Mouse (Mus musculus) myocyte (in vitro differentiated cells): Measurements from ENCODE around the gene Vps13d.

ENCODE experiments used
- E2F4 ChIP-seq: IDR thresholded peaks from one replicate; pipeline ENCODE4 v1.6.1; 2011; ENCODE audit warnings: mild to moderate bottlenecking, control low read depth, moderate library complexity; ENCODE audit not compliant: insufficient read depth
- MAX ChIP-seq: IDR thresholded peaks from one replicate; pipeline ENCODE4 v1.6.1; 2011; ENCODE audit warnings: low read depth, mild to moderate bottlenecking, control low read depth
- MYOG ChIP-seq, 3 experiments: IDR thresholded peaks; one replicate each; pipeline ENCODE4 v1.6.1; 2011; ENCODE audit warnings: control low read depth in 2 of 3, low read depth in 2 of 3, mild to moderate bottlenecking in 2 of 3; ENCODE audit not compliant: insufficient read length in 2 of 3, control insufficient read depth in 1 of 3, insufficient read depth in 1 of 3
- POLR2A ChIP-seq: IDR thresholded peaks from one replicate; pipeline ENCODE4 v1.6.1; 2011; ENCODE audit warnings: low read depth, mild to moderate bottlenecking, control low read depth, moderate library complexity; ENCODE audit not compliant: insufficient read length
- POLR2AphosphoS2 ChIP-seq: IDR thresholded peaks from one replicate; pipeline ENCODE4 v1.6.1; 2011; ENCODE audit warnings: low read depth, control low read depth; ENCODE audit not compliant: insufficient read length
- TCF12 ChIP-seq: IDR thresholded peaks from one replicate; pipeline ENCODE4 v1.6.1; 2011; ENCODE audit warnings: mild to moderate bottlenecking, control low read depth; ENCODE audit not compliant: poor library complexity, insufficient read depth, severe bottlenecking
- USF1 ChIP-seq: IDR thresholded peaks from one replicate; pipeline ENCODE4 v1.6.1; 2011; ENCODE audit warnings: low read depth, mild to moderate bottlenecking, control low read depth, moderate library complexity

GRCm38 (mm10) chr4:145178918-145179549, 15.8 kb downstream of the Vps13d start:
- TF ChIP-seq POLR2A: no peak
- no peak for TF ChIP-seq MYOG (IDR thresholded peaks at IDR 0.05; ENCODE audit: control insufficient read depth in 1 of 3, insufficient read depth in 1 of 3, insufficient read length in 2 of 3, low read depth in 2 of 3)
- no peak for TF ChIP-seq TCF12
- TF ChIP-seq E2F4: no peak
- TF ChIP-seq MAX: no peak
- TF ChIP-seq POLR2AphosphoS2: no peak
- TF ChIP-seq USF1: no peak
